Mouse (Mus musculus) T-helper 2 cell (primary cell): Measurements from ENCODE around the gene Unc45b.
"Not testable (repeated sequence)": the region's sequence is repeated elsewhere in the genome, so short reads cannot be mapped to it uniquely, and the experiment has no call there.

ENCODE experiments used
- in situ Hi-C: fragments of 300-600 bp; cut with MboI, MseI; formaldehyde crosslinking; loops from one replicate; pipeline ENCODE4 v1.15.1; 2025; ENCODE audit warnings: high pct_unique_total_duplicates

Gene Unc45b

DNA sequence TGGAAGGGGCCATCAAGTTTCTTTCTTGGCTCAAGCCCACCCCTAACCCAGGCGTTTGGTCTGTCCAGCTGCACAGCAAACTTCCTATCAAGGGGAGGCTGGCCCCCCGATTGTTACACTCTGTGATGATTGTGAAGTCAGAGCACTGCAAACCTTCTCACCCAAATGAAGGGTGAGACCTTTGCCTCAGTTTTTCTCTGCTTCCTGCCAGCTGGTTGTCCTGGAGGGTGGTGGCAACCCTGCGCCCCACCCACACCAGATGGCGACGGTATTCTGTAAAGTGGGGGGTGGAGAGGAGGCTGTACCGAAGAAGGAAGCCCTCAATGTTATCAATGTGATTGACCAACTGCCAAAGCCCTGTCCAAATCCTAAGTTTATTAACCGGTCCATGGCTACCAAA, 18.4 kb upstream of the Unc45b start, which contains the start of gene Fndc8:
TSS of gene Fndc8 (plus strand) at position 189 of the 400 bp plus-strand sequence.
- in situ Hi-C loops, result loop anchor here (10.0 to 25.0 kb wide), 2 partner anchors 147 to 280 kb away; no protein-coding TSS in a partner anchor

GRCm38 (mm10) chr11:82897478-82897877, 12.9 kb upstream of the Unc45b start:
- in situ Hi-C loops, result loop anchor here (10.0 to 25.0 kb wide), 2 partner anchors 153 to 285 kb away; no protein-coding TSS in a partner anchor

DNA sequence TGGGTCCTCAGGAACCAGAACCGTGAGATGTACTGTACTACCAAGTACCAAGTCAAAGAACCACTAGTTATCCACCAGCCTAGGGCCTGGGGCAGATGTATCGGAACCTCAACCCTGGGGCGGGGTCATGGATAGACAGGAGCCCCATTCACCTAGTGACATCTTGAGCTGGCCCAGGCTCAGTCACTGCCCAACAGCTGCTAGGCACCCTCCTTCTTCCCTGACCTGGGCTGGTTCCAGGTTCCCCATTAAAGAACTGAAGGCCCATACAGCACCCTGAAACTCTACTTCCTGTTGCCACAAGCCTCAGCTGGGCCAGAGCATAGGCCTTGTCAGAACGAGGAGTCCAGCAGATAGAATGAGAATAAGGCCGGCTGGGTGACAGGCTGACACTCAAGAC, 10.6 kb upstream of the Unc45b start:
- in situ Hi-C loops, result loop anchor here (10.0 to 25.0 kb wide), 2 partner anchors 155 to 287 kb away; no protein-coding TSS in a partner anchor

- in situ Hi-C loops, result no loop called here
Observed at GRCm38 (mm10) chr11:82901606-82902310, 8.6 kb upstream of the Unc45b start.

- in situ Hi-C loops, result no loop called here
Observed at GRCm38 (mm10) chr11:82904952-82905351, 5.4 kb upstream of the Unc45b start.

DNA sequence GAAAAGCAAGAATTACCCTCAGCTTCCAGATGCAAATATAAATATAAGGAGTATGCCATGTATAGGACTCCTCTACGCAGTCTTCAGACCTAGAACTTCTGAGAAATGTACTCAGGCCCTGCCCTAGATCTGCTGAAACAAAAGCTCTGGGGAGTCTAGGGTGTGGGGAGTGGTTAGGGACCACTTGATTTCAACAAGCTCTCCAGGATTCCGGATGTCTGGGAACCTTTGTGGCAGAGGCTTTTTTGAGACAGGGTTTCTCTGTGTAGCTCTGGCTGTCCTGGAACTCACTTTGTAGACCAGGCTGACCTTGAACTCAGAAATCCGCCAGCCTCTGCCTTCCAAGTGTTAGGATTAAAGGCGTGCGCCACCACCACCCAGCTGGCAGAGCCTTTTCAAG, 4.5 kb upstream of the Unc45b start:
- in situ Hi-C loops, result no loop called here

DNA sequence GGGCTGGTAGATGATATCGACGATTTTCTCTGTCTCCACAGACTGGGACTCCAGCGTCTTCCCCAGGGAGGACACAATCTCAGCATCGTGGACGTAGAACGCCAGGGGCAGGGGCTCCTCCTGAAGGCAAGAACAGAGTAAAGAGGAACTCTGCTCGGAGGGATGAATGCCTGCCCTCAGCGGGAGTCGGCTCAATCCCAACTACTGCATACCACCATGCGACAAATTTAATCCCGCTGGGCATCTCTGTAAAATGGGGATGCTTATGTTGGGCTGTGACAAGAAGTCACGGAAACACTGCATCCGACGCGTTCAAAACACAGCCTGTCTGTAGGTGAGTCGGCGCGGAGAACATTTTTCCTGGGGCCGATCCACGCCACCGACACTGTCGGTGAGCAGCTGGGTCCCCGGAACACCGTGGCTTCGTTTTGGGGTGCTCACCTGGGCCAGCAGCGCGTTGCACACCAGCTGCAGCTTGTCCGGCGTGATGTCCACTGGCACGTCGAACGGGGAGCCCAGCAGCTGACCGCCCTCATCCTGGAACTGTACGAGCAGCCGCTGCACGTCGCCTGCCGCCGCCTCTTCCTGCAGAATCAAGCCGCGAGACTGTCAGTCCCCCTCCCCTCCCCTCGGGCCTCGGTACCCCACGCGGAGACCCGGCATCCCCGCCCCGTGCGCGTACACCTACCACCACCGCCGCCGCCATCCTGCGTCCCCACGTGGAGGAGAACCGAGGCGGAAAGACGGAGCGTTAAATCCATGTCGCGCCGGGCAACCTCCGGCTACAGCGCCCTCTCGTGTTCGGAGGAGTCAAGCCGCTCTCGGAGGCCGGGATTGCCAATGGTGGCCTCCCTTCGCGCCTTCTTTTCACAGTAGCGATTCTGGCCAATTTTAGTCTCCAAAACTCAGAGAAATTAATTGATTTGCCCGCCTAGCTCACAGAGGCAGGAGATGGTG, 2.4 kb upstream of the Unc45b start, which contains the start of gene Nle1:
TSS of gene Nle1 (minus strand) at position 761 of the 957 bp plus-strand sequence.
- in situ Hi-C loops, result no loop called here

DNA sequence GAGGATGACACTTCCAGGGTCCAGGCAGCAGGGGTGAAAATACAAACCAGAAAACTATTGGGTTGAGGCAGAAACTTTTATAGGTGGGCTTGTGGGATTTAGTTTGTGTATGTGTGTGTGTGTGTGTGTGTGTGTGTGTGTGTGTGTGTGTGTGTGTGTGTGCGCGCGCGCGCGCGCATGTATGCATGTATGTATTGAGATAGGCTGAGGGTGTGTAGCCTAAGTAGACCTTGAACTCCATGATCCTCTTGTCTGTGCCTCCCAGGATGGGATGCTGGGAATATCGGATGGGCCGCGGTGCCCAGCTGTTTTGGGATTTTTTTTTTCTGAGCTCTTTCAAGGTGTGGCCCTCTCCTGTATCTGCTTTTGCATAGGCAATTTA, 1.8 kb upstream of the Unc45b start:
- in situ Hi-C loops, result no loop called here

DNA sequence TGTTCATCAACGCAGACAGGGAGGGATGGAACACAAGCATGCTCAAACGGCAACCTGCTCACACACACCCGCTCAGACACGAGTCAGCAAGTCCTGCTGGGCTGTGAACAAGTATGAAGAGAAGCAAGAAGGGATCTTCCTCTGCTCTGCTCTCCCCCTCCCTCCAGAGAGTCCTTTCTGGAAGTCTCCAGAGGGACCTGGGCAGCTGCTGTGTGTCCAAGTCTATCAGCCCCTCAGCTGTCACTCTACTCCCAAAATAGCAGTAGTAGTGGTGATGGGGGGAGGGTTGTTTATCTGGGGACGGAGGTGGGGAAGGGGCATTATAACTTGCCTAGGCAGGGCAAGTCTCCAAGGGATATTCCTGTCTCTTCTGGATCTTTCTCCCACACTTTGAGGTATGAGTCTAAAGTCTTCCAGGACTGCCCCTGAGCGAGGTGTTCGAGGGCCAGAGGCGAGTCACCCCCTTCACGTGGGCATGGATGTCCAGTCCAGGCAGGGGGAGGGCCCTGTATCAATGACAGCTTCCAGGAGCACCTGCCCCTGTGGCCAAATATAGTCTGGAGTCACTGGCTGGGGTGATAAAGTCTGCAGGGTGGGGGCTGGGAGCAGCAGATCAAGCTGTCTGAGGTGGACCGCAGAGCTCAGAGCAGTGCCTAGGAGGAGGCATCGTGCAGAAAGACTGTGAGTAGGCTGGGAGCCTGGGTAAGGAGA, 484 bp downstream of the Unc45b start:
- in situ Hi-C loops, result no loop called here

- in situ Hi-C loops, result no loop called here
Observed at GRCm38 (mm10) chr11:82914711-82915352, 4.5 kb downstream of the Unc45b start.

GRCm38 (mm10) chr11:82920768-82921167, 10.4 kb downstream of the Unc45b start:
- in situ Hi-C loops, result loop anchor here (10.0 kb wide), 1 partner anchor 334 kb away; no protein-coding TSS in a partner anchor

DNA sequence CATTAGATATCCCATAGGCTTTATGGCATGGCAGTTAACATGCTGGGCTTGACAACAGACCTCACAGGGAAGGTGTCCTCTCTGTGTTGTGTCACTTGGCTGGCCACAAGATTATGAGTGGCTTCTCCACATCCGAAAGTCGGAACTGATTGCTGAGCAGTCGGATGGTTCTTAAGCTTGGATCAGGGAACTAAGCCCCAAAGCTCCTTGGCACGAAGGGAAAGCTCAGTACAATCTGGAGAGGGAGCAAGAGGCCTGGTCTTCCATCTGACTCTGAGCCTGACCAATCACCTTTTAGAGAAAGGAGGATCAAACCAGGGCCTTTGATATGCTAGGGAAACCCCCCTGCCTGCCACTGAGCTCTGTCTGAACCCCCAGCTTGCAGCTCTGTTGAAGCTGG, 11.3 kb downstream of the Unc45b start:
- in situ Hi-C loops, result loop anchor here (10.0 kb wide), 1 partner anchor 333 kb away; no protein-coding TSS in a partner anchor

- in situ Hi-C loops, result loop anchor here (10.0 kb wide), 1 partner anchor 331 kb away; no protein-coding TSS in a partner anchor
Observed at GRCm38 (mm10) chr11:82923910-82924309, 13.6 kb downstream of the Unc45b start.

GRCm38 (mm10) chr11:82928897-82929632, 18.7 kb downstream of the Unc45b start:
- in situ Hi-C loops, result loop anchor here (10.0 kb wide), 1 partner anchor 326 kb away; no protein-coding TSS in a partner anchor

GRCm38 (mm10) chr11:82929633-82929950, 19.2 kb downstream of the Unc45b start:
- in situ Hi-C loops, result loop anchor here (10.0 kb wide), 1 partner anchor 325 kb away; no protein-coding TSS in a partner anchor

DNA sequence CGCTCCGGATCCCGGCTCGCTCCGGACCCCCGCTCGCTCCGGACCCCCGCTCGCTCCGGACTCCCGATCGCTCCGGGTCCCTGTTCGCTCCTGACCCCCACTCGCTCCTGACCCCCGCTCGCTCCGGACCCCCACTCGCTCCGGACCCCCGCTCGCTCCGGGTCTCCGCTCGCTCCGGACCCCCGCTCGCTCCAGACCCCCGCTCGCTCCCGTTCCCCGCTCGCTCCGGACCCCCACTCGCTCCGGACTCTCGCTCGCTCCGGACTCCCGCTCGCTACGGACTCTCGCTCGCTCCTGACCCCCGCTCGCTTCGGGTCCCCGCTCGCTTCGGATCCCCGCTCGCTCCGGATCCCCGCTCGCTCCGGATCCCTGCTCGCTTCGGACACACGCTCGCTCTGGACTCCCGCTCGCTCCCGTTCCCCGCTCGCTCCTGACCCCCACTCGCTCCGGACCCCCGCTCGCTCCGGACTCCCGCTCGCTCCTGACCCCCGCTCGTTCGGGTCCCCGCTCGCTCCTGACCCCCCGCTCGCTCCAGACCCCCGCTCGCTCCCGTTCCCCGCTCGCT, 20.1 kb downstream of the Unc45b start:
- in situ Hi-C loops, result not testable (repeated sequence)

DNA sequence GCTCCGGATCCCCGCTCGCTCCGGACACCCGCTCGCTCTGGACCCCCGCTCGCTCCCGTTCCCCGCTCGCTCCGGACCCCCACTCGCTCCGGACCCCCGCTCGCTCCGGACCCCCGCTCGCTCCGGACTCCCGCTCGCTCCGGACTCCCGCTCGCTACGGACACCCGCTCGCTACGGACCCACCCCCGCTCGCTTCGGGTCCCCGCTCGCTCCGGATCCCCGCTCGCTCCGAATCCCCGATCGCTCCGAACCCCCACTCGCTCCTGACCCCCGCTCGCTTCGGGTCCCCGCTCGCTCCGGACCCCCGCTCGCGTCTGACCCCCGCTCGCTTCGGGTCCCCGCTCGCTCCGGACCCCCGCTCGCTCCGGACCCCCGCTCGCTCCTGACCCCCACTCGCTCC, 20.8 kb downstream of the Unc45b start:
- in situ Hi-C loops, result not testable (repeated sequence)

DNA sequence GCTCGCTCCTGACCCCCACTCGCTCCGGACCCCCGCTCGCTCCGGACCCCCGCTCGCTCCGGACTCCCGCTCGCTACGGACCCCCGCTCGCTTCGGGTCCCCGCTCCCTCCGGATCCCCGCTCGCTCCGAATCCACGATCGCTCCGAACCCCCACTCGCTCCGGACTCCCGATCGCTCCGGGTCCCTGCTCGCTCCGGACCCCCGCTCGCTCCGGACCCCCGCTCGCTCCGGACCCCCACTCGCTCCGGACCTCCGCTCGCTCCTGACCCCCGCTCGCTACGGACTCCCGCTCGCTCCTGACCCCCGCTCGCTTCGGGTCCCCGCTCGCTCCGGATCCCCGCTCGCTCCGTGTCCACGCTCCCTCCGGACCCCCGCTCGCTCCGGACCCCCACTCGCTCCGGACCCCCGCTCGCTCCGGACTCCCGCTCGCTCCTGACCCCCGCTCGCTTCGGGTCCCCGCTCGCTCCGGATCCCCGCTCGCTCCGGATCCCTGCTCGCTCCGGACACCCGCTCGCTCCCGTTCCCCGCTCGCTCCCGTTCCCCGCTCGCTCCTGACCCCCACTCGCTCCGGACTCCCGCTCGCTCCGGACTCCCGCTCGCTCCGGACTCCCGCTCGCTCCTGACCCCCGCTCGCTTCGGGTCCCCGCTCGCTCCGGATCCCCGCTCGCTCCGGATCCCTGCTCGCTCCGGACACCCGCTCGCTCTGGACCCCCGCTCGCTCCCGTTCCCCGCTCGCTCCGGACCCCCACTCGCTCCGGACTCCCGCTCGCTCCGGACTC, 21.5 kb downstream of the Unc45b start:
- in situ Hi-C loops, result not testable (repeated sequence)

DNA sequence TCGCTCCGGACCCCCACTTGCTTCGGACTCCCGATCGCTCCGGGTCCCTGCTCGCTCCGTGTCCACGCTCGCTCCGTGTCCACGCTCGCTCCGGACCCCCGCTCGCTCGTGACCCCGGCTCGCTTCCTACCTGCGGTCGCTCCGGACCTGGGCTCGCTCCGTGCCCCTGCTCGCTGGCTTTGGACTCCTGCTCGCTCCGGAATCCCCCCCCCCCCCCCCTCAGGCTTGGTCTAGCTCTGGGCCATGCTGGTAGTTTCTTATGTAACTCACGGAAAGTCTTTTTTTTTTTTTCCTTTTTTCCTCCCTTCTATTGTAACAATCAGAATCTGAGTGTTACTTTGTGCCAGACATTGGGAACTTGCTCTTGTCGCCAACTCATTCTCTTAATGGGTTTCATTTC, 22.8 kb downstream of the Unc45b start:
- in situ Hi-C loops, result no loop called here
